Mouse (Mus musculus) midbrain, embryonic 12.5 days (tissue): ENCODE measurements at regions not wholly inside any gene's neighbourhood (a gene's known extent, or its start where the extent isn't known, plus 50 kb on each side); places are given as distances from the start of the nearest gene placed in this dataset.
"Not testable (repeated sequence)": the region's sequence is repeated elsewhere in the genome, so short reads cannot be mapped to it uniquely, and the experiment has no call there.

Experiments used
- ATAC-seq: fragments of 200-750 bp; cut with Nextera tagmentation; 2 replicates; pipeline ENCODE4 v1.8.0; 2017; ENCODE audit warnings: low read depth, moderate TSS enrichment, moderate library complexity; ENCODE audit not compliant: low FRiP score
- H3K27ac ChIP-seq: fragments of 300-500 bp; sonication (generic); replicated peaks from 2 replicates; pipeline ENCODE4 v1.5.1; 2016; ENCODE audit warnings: mild to moderate bottlenecking
- H3K27me3 ChIP-seq: fragments of 300-500 bp; sonication (generic); 2 replicates; pipeline ENCODE4 v1.6.1; 2016; ENCODE audit warnings: mild to moderate bottlenecking
- H3K36me3 ChIP-seq: fragments of 300-500 bp; sonication (generic); 2 replicates; pipeline ENCODE4 v1.6.1; 2016
- H3K4me1 ChIP-seq: fragments of 300-500 bp; sonication (generic); 2 replicates; pipeline ENCODE4 v1.6.1; 2016
- H3K4me2 ChIP-seq: fragments of 300-500 bp; sonication (generic); replicated peaks from 2 replicates; pipeline ENCODE4 v1.6.1; 2016; ENCODE audit warnings: mild to moderate bottlenecking, moderate library complexity
- H3K4me3 ChIP-seq: fragments of 300-500 bp; sonication (generic); 2 replicates; pipeline ENCODE4 v1.5.1; 2016; ENCODE audit warnings: mild to moderate bottlenecking
- H3K9ac ChIP-seq: fragments of 300-500 bp; sonication (generic); replicated peaks from 2 replicates; pipeline ENCODE4 v1.6.1; 2016; ENCODE audit warnings: mild to moderate bottlenecking, moderate library complexity
- H3K9me3 ChIP-seq: fragments of 300-500 bp; sonication (generic); 2 replicates; pipeline ENCODE4 v1.6.1; 2016; ENCODE audit warnings: mild to moderate bottlenecking
- WGBS: fragments of 180-500 bp; shearing (Covaris S2); methylation state at CpG from one replicate; pipeline ENCODE4 v1.1.7; 2016; 5-methylcytosine and 5-hydroxymethylcytosine counted together

DNA sequence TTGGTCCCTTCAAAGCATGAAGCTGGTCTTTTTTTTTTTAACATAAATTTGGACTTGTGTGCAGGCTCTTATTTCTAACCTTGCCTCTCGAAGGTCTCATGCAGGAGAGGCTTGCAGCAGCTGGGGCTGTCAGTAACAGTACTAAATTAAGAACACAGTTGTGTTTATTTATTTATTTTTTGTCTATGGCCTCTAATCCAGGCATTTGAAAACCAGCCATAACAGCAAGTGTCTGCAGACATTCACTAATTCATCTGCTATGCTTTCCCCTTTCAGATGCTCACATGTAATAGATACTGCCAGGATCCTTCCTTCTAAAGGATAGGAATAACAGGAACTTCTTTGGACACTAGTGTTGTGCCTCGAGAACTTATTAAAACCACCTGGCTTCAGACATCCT lies 172.5 kb downstream of the Rchy1 start:
- no peak for ATAC-seq
- H3K27me3 ChIP-seq: no peaks in the 10 kb centered on the region
- no peak overlapping the region for H3K9ac ChIP-seq
- H3K27ac ChIP-seq: no peak overlapping the region
- H3K4me2 ChIP-seq: no peak overlapping the region
- no peaks in the 10 kb centered on the region for H3K4me1 ChIP-seq
- no peak overlapping the region for H3K4me3 ChIP-seq
- no peaks in the 10 kb centered on the region for H3K9me3 ChIP-seq
- WGBS: 81% methylated on average over 2 of the region's 2 CpGs
- no peaks in the 10 kb centered on the region for H3K36me3 ChIP-seq

DNA sequence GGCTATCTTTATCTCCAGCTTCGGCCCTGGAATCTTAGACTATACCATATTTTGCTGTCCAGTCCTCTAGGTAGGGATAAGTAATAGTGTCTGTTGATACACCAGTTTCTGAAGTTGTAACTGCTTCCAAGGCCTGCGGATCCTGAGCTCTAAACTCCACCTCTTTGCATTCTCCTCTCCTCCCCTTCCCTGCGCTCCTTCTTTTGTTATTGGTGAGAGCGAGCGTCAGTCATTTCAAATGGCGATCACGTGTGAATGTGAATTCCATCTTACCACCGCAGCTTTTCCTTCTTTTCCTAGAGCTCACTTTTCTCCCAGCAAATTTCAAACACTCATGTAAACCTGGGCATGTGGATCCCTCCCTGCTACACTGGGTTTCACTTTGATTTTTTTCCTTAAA lies 178.9 kb downstream of the Rchy1 start:
- H3K27ac ChIP-seq: no peak overlapping the region
- no peaks in the 10 kb centered on the region for H3K27me3 ChIP-seq
- no peaks in the 10 kb centered on the region for H3K9me3 ChIP-seq
- no peak for ATAC-seq
- no peaks in the 10 kb centered on the region for H3K36me3 ChIP-seq
- 80% methylated on average over 8 of the region's 8 CpGs for WGBS
- H3K4me3 ChIP-seq: no peak overlapping the region
- no peak overlapping the region for H3K4me2 ChIP-seq
- no peaks in the 10 kb centered on the region for H3K4me1 ChIP-seq
- no peak overlapping the region for H3K9ac ChIP-seq

GRCm38 (mm10) chr5:91776971-91777370 lies 185.9 kb downstream of the Rchy1 start:
- Histone ChIP-seq H3K9me3 (no peaks in the 10 kb centered on the region), H3K27ac (no peak overlapping the region), H3K4me3 (no peak overlapping the region), H3K4me1 (no peaks in the 10 kb centered on the region), H3K36me3 (no peaks in the 10 kb centered on the region), H3K4me2 (no peak overlapping the region), H3K9ac (no peak overlapping the region), H3K27me3 (no peaks in the 10 kb centered on the region)
- no peak for ATAC-seq

- Histone ChIP-seq H3K9me3 (no peaks in the 10 kb centered on the region), H3K27ac (no peak overlapping the region), H3K36me3 (no peaks in the 10 kb centered on the region), H3K9ac (no peak overlapping the region), H3K4me1 (no peaks in the 10 kb centered on the region), H3K4me3 (no peak overlapping the region), H3K4me2 (no peak overlapping the region), H3K27me3 (no peaks in the 10 kb centered on the region)
- no peak for ATAC-seq
- 88% methylated on average over 3 of the region's 3 CpGs for WGBS
Measured at GRCm38 (mm10) chr5:91774065-91774464, 188.8 kb downstream of the Rchy1 start.

DNA sequence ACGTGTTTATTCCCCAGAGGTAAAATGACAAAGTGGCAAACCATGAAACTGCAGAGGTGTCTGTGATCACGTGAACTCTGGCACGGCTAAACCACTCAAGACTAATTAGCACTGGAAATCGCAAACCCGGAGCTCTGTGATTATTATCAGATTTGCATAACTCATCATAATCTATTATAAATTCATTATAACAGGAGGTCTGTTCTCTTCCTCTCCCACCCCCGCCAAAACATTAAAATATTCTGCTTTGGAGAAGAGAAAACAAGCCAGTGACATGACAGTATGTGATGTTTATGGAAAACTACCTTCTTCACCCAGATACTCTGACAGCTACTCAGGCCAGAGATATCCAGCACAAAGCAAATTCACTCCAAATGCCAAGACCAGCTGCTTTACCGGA lies 195.0 kb downstream of the Rchy1 start:
- 76% methylated on average over 7 of the region's 7 CpGs for WGBS
- H3K27me3 ChIP-seq: no peaks in the 10 kb centered on the region
- no peak overlapping the region for H3K27ac ChIP-seq
- no peak overlapping the region for H3K4me3 ChIP-seq
- H3K4me2 ChIP-seq: no peak overlapping the region
- no peak overlapping the region for H3K9ac ChIP-seq
- ATAC-seq: no peak
- H3K36me3 ChIP-seq: no peaks in the 10 kb centered on the region
- H3K4me1 ChIP-seq: peaks cover 14% of the 10 kb centered on the region
- no peaks in the 10 kb centered on the region for H3K9me3 ChIP-seq

DNA sequence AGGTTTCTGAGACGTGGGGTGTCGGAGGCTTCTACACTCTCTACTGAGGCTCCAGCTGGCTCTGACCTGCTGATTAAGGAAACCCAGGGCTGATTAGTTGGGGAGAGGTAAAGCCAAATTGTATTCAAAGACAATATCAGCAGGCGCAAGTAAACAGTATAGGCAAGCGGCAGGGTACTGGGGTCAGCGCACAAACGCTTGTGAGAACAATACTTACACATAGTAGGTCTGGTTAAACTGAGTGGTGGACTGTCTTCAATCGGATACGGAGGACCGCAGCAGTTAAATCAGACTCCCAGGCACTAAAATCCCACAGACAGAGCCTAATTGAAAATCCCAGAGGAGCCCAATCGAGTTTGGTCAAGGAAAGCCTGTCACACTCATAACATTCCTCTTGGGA lies 195.8 kb downstream of the Rchy1 start:
- WGBS: 67% methylated on average over 10 of the region's 10 CpGs
- Histone ChIP-seq H3K9me3 (no peaks in the 10 kb centered on the region), H3K36me3 (no peaks in the 10 kb centered on the region), H3K27ac (no peak overlapping the region), H3K9ac (no peak overlapping the region), H3K4me3 (no peak overlapping the region), H3K4me2 (no peak overlapping the region), H3K4me1 (peaks cover 14% of the 10 kb centered on the region), H3K27me3 (no peaks in the 10 kb centered on the region)
- no peak for ATAC-seq

- no peaks in the 10 kb centered on the region for H3K27me3 ChIP-seq
- peak; percentile 78; the same call in 1 of the 2 replicates for ATAC-seq
- no peak overlapping the region for H3K27ac ChIP-seq
- H3K4me2 ChIP-seq: no peak overlapping the region
- peaks cover 14% of the 10 kb centered on the region for H3K4me1 ChIP-seq
- WGBS: 32% methylated on average over 10 of the region's 10 CpGs
- no peak overlapping the region for H3K9ac ChIP-seq
- no peak overlapping the region for H3K4me3 ChIP-seq
- no peaks in the 10 kb centered on the region for H3K9me3 ChIP-seq
- no peaks in the 10 kb centered on the region for H3K36me3 ChIP-seq
Measured at GRCm38 (mm10) chr5:91764621-91765020, 198.2 kb downstream of the Rchy1 start.

DNA sequence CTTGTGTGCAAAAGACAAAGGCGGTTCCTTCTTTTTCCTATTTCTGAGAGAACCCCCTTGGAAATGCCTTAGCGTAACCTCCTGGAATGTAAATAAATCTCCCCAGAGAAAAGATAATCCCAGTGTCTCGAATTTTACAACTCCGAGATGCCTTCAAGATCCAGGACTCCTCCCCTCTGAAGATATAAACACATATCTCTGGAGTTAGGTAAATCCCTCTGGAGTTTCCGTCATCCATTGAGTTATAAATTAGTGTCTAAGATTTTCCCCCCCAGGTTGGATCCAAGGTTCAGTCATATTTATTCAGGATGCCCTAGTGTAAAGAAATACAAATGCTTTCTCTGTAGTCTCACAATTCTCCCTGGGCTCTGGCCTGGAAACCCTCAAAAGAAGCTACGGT lies 200.3 kb downstream of the Rchy1 start:
- Histone ChIP-seq H3K4me1 (peaks cover 14% of the 10 kb centered on the region), H3K9me3 (no peaks in the 10 kb centered on the region), H3K36me3 (no peaks in the 10 kb centered on the region), H3K4me3 (no peak overlapping the region), H3K4me2 (no peak overlapping the region), H3K27me3 (no peaks in the 10 kb centered on the region), H3K9ac (no peak overlapping the region), H3K27ac (no peak overlapping the region)
- WGBS: 73% methylated on average over 6 of the region's 6 CpGs
- no peak for ATAC-seq

- Histone ChIP-seq H3K4me1 (no peaks in the 10 kb centered on the region), H3K9me3 (no peaks in the 10 kb centered on the region), H3K36me3 (no peaks in the 10 kb centered on the region), H3K4me2 (no peak overlapping the region), H3K27ac (no peak overlapping the region), H3K27me3 (no peaks in the 10 kb centered on the region), H3K4me3 (no peak overlapping the region), H3K9ac (no peak overlapping the region)
- ATAC-seq: no peak
- WGBS: 83% methylated on average over 10 of the region's 10 CpGs
Measured at GRCm38 (mm10) chr5:91755958-91756357, 206.9 kb downstream of the Rchy1 start.

GRCm38 (mm10) chr5:91752846-91753245 lies 210.0 kb downstream of the Rchy1 start:
- not testable (repeated sequence) for H3K4me3 ChIP-seq, H3K9me3 ChIP-seq, H3K36me3 ChIP-seq, ATAC-seq, H3K4me1 ChIP-seq, H3K27ac ChIP-seq, H3K27me3 ChIP-seq, H3K4me2 ChIP-seq, H3K9ac ChIP-seq
- WGBS: 94% methylated on average over 17 of the region's 17 CpGs

DNA sequence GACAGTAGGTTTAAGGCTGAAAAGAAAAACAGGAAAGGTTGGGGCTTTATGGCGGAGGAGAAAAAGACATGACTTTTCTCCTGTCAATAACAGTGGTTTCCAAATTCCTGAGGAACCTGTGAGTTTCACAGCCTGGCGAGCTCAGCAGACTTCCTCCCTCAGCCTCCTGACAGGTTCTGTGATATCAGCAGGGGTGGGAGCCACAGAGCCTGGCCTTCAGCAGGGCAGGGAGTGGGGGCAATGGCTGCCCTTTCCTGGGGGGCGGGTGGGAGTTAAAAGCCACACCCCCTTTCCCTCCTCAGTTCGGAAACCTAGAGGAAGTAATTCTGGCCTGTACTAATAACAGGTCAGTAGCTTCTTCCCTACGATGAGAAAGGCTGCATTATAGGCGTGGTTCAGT lies 211.7 kb downstream of the Rchy1 start:
- Histone ChIP-seq H3K27me3 (no peaks in the 10 kb centered on the region), H3K4me3 (no peak overlapping the region), H3K9ac (no peak overlapping the region), H3K9me3 (no peaks in the 10 kb centered on the region), H3K36me3 (no peaks in the 10 kb centered on the region), H3K27ac (no peak overlapping the region), H3K4me1 (no peaks in the 10 kb centered on the region), H3K4me2 (no peak overlapping the region)
- no peak for ATAC-seq
- WGBS: 81% methylated on average over 6 of the region's 6 CpGs

GRCm38 (mm10) chr5:91746077-91746476 lies 216.8 kb downstream of the Rchy1 start:
- H3K4me1 ChIP-seq: no peaks in the 10 kb centered on the region
- no peak overlapping the region for H3K4me3 ChIP-seq
- H3K9me3 ChIP-seq: no peaks in the 10 kb centered on the region
- 65% methylated on average over 5 of the region's 5 CpGs for WGBS
- no peak overlapping the region for H3K9ac ChIP-seq
- H3K27ac ChIP-seq: no peak overlapping the region
- no peaks in the 10 kb centered on the region for H3K27me3 ChIP-seq
- no peak for ATAC-seq
- no peak overlapping the region for H3K4me2 ChIP-seq
- no peaks in the 10 kb centered on the region for H3K36me3 ChIP-seq

DNA sequence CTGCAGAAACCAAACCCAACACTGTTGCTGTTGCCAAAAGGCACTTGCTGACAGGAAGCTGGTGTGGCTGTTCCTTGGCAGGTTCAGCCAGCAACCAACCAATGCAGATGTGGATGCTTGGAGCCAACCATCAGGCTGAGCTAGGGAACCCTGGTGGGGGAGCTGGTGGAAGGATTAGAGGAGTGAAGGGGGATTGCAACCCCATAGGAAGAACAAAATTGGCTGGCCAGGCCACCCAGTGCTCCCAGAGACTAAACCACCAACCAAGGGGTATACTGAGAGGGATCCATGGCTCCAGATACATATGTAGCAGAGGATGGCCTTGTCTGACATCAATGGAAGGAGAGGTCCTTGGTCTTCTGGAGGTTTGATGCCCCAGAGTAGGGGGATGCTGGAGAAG lies 218.5 kb downstream of the Rchy1 start:
- no peak overlapping the region for H3K4me3 ChIP-seq
- H3K36me3 ChIP-seq: no peaks in the 10 kb centered on the region
- no peaks in the 10 kb centered on the region for H3K9me3 ChIP-seq
- H3K27ac ChIP-seq: no peak overlapping the region
- ATAC-seq: no peak
- H3K9ac ChIP-seq: no peak overlapping the region
- H3K27me3 ChIP-seq: no peaks in the 10 kb centered on the region
- no peaks in the 10 kb centered on the region for H3K4me1 ChIP-seq
- no peak overlapping the region for H3K4me2 ChIP-seq
